Mouse (Mus musculus) megakaryocyte, embryonic 14.5 days (primary cell): ENCODE measurements around the gene Naa15. TPM values are rescaled to one million over a fixed set of nuclear protein-coding genes. Genes with fewer than 3 reads are reported as not detected.
"Not testable (repeated sequence)": the region's sequence is repeated elsewhere in the genome, so short reads cannot be mapped to it uniquely, and the experiment has no call there.

Experiments
- H3K27me3 ChIP-seq: replicated peaks from 2 replicates; pipeline ENCODE3; 2012; ENCODE audit warnings: inconsistent platforms
- H3K36me3 ChIP-seq: replicated peaks from 2 replicates; pipeline ENCODE3; 2012; ENCODE audit warnings: low read length, inconsistent platforms, mixed read lengths
- H3K4me1 ChIP-seq: 2 replicates; pipeline ENCODE4 v1.6.1; 2012; ENCODE audit warnings: inconsistent platforms
- H3K4me3 ChIP-seq: replicated peaks from 2 replicates; pipeline ENCODE3; 2012; ENCODE audit warnings: moderate library complexity, mild to moderate bottlenecking, inconsistent platforms
- H3K9me3 ChIP-seq: 2 replicates; pipeline ENCODE4 v1.6.1; 2012; ENCODE audit warnings: inconsistent platforms
- FLI1 ChIP-seq: IDR thresholded peaks from 2 replicates; pipeline ENCODE4 v1.6.1; 2012; ENCODE audit warnings: low read length, inconsistent platforms, mixed read lengths
- GATA1 ChIP-seq: IDR thresholded peaks from 3 replicates; pipeline ENCODE4 v1.6.1; 2012; ENCODE audit warnings: mixed read lengths, low read length, inconsistent platforms, borderline replicate concordance
- polyA plus RNA-seq: library from polyadenylated mRNA; stranded (reverse); fragments of >175 nt; gene quantifications from 2 replicates; pipeline ENCODE4 v1.2.3, GENCODE M21; 2012; ENCODE audit warnings: low replicate concordance; ENCODE audit not compliant: insufficient read depth

The Naa15 gene
- polyA plus RNA-seq, 1 experiment, result 10.5 TPM

DNA sequence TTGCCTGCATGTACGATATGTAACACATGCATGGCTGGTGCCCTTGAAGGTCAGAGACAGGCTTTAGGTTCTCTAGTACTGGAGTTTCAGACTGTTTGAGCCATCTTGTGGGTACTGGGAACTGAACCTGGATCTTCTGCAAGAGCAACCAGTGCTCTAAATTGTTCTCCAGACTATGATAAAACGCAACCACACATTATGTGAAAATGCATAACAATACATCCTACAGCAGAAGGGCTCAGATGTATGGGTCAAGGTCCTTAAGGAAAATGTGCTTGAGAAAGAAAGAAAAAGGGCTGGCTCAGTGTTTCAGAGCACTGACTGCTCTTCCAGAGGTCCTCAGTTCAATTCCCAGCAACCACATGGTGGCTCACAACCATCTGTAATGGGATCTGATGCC, 21.3 kb upstream of the Naa15 start:
- no peak for TF ChIP-seq GATA1
- no peak for TF ChIP-seq FLI1
- H3K4me1 ChIP-seq, result peaks cover 27% of the 10 kb centered on the region
- H3K9me3 ChIP-seq, result no peaks in the 10 kb centered on the region
- no peaks in the 10 kb centered on the region for H3K36me3 ChIP-seq
- no peak overlapping the region for H3K4me3 ChIP-seq
- peaks cover 22% of the 10 kb centered on the region for H3K27me3 ChIP-seq

DNA sequence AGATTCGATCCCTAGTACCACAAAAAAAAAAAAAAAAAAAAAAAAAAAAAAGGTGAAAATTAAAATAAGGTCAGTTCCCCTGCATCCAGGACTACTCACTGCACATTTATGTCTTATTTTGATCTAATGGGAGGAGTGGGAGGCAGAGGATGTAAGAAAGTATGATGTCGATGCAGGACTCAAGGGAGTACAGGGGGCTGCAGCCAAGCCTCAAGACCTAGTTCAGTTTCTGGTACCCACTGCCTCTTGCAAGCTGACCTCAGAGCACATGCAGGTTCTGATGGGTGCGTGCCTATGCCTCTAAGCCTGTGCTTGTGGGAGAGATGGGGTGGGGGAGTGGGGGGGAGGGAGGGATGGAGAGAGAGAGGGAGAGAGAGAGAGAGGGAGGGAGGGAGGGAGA, 20.1 kb upstream of the Naa15 start:
- peaks cover 31% of the 10 kb centered on the region for H3K4me1 ChIP-seq
- H3K9me3 ChIP-seq, result no peaks in the 10 kb centered on the region
- H3K4me3 ChIP-seq, result no peak overlapping the region
- H3K36me3 ChIP-seq, result no peaks in the 10 kb centered on the region
- peaks cover 20% of the 10 kb centered on the region for H3K27me3 ChIP-seq
- TF ChIP-seq FLI1 (no peak), GATA1 (no peak)

DNA sequence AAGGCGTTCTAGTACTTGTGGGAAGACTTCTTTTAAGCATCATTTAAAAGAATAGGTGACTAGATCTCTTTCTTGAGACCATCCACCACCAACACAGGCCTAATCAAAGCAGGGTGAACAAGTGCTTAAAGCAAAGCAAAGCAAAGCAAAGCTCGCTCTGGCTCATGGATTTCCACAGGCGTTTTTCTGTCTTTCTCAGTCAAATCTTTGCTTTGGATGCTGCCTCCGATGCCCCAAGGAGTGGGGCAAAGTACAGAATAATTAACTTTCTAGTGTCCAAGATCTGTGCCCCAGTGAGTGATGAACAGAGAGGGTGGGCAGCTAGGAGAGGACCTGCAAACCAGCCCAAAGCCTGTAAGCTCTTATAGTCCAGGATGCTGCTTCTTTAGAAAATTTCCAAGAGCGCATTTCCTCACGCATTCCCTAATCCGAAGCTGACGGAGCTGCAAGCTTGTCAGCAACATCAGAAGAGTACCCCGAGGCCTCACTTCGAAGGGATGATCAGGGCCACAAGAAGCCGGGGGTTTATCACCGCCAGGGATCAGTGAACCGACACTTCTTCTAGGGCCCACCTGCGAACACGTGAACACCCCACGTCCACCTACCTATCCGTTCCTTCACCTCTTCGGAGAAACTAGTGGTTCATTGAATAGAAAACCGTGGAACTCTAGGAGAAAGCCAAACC, 19.3 kb upstream of the Naa15 start:
- H3K4me3 ChIP-seq, result peak overlapping the region; percentile 92
- H3K4me1 ChIP-seq, result peaks cover 32% of the 10 kb centered on the region
- no peaks in the 10 kb centered on the region for H3K36me3 ChIP-seq
- no peaks in the 10 kb centered on the region for H3K9me3 ChIP-seq
- peaks cover 20% of the 10 kb centered on the region for H3K27me3 ChIP-seq
- TF ChIP-seq GATA1 (no peak), FLI1 (no peak)

DNA sequence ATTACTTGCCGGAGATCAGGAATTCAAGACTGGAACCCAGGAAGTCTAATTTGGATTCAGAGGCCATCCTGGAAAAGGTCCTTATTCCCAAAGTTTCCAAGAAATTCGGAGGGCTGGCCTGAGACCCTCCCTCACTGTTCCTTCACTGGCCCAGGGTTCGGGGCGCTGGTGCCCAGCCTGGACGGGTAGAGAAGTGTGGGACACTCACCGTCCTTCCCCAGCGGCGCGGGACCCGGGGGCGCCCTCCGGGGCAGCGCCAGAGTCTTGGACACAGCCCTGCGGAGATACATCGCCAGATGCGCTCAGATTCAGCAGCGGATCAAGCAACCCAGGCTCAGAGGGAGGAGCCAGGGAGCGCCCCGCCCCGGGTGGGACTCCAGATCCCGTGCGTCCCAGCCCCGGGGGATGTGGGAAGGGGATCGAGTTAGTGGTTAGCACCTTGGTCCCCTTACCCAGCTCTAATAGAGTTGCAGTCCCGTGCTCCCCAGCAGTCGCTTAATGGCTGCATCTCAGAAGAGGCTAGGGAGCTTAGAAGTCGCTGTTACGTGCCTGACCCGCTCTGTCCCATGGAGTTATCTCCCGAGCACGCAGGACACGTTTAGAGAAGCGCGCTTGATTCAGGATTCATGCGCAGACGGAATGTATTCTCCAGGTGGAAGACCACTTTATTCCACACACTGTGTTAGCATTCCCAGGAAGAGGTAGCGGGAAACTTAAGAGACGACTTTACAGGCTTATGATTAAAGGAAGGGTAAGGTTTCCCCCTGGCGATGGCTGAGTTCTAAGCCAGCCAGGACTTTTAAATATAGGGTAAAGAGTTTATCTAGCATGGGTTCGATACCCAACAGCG, 18.5 kb upstream of the Naa15 start, which contains the start of gene Mgarp:
Mgarp (minus strand) TSS at position 520 of the 850 bp plus-strand sequence.
- Histone ChIP-seq H3K36me3 (no peaks in the 10 kb centered on the region), H3K4me3 (peak within 1 kb of the TSS; percentile 92), H3K4me1 (peaks cover 36% of the 10 kb centered on the region), H3K27me3 (peaks cover 20% of the 10 kb centered on the region), H3K9me3 (no peaks in the 10 kb centered on the region)
- TF ChIP-seq GATA1 (no peak), FLI1 (no peak)

DNA sequence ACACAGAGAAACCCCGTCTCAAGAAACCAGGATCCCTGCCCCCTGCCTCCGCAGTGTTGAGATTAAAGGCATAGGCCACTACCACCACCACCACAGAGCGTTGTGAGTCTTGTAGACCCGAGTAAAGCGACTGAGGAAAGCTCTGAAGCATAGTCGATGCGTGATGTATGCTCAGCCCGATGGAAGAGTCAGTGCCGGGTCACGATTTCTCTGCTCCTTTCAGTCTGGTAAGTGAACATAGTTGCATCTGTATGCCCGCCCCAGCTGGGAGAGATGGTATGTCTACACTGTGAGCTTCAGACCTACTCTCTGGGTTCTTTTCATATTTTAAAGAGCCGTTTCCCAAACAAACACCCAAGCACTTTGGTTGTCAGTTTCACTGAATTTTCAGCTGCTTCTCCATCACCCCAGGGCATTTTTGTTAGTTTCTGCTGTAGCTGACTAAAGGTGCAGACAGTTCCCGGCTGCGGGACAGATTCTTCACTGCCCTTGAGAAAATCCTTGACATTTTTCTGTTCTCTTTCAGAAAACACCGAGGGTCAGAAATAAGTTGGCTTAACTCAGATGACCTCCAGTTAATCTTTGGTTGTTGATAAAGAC, 17.1 kb upstream of the Naa15 start:
- peaks cover 3% of the 10 kb centered on the region for H3K36me3 ChIP-seq
- TF ChIP-seq GATA1, result no peak
- no peak for TF ChIP-seq FLI1
- no peak overlapping the region for H3K4me3 ChIP-seq
- no peaks in the 10 kb centered on the region for H3K9me3 ChIP-seq
- peaks cover 36% of the 10 kb centered on the region for H3K4me1 ChIP-seq
- peaks cover 20% of the 10 kb centered on the region for H3K27me3 ChIP-seq

DNA sequence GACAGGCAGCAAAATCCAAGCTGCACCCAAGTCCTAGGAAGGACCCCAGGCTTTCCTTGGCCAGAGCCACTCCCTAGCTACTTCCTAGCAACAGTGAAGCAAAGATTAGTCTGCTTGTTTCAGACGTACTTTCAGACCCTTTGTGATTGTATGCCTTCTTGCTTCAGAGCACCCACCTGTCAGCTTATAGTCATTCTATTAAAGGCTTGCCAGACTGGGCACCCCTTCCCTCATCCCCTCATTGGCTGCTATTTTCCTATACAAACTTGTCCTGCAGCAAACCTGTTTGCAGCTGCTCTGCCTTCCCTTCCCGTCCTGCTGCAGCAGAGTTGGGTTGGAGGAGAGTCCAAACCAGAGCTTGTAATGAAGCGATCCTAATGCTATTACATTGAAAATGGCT, 16.3 kb upstream of the Naa15 start:
- H3K36me3 ChIP-seq, result peaks cover 12% of the 10 kb centered on the region
- TF ChIP-seq FLI1 (no peak), GATA1 (no peak)

DNA sequence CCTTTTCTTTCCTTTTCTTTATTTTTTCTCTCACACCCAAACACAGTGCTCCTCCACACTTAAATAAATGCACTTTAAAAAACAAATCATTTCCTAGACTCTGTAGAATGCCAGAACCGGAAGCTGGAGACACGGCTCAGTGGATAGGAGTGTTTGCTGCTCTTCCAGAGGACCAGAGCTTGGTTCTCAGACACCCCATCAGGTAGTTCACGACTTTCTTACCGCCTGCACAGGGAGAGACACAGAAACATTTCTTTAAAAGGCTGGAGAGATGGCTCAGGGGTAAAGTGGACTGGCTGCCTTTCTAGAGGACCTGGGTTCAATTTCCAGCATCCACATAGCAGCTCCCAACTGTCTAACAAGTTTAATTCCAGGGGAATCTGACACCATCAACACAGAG, 15.4 kb upstream of the Naa15 start:
- Histone ChIP-seq H3K36me3 (peaks cover 20% of the 10 kb centered on the region), H3K9me3 (no peaks in the 10 kb centered on the region), H3K4me1 (peaks cover 36% of the 10 kb centered on the region), H3K4me3 (no peak overlapping the region), H3K27me3 (peaks cover 20% of the 10 kb centered on the region)
- TF ChIP-seq GATA1, result no peak
- no peak for TF ChIP-seq FLI1

More for the DNA sequence above, 16.3 kb upstream of the Naa15 start:
- Histone ChIP-seq H3K4me1 (peaks cover 36% of the 10 kb centered on the region), H3K27me3 (peaks cover 20% of the 10 kb centered on the region), H3K9me3 (no peaks in the 10 kb centered on the region), H3K4me3 (no peak overlapping the region)

DNA sequence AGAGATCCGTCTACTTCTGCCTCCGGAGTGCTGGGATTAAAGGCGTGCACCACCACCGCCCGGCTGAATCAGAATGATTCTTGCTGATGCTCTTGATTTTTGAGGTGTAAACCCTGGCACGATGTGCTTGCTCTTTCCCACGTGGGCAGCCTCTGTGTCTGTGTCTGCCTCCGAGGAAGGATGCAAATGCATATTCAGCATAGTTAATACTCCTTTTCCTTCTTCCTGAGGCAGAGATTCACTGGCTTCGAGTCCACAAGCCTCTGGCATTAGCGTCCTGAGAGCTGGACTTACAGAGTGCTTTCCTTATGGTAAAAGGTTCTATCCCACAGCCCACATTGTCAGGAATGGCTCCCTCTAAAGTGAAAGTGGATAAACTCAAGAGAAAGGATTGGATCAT, 14.3 kb upstream of the Naa15 start:
- Histone ChIP-seq H3K4me1 (peaks cover 35% of the 10 kb centered on the region), H3K27me3 (peaks cover 13% of the 10 kb centered on the region), H3K4me3 (no peak overlapping the region), H3K9me3 (no peaks in the 10 kb centered on the region), H3K36me3 (peaks cover 30% of the 10 kb centered on the region)
- TF ChIP-seq GATA1 (no peak), FLI1 (no peak)

DNA sequence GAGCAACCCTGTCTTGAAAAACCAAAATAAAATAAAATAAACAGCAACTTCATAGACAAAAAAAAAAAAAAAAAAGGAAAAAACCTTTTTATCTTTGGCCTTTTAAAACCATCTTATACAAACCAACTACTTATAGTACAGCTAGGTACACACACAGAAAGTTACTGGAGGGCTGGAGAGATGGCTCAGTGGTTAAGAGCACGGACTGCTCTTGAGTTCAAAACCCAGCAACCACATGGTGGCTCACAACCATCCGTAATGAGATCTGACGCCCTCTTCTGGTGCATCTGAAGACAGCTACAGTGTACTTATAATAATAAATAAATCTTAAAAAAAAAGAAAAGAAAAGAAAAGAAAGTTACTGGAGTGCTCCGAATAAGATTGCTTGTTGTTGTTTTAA, 12.9 kb upstream of the Naa15 start:
- not testable (repeated sequence) for H3K9me3 ChIP-seq, H3K27me3 ChIP-seq, H3K4me3 ChIP-seq
- H3K4me1 ChIP-seq, result peaks cover 26% of the 10 kb centered on the region
- H3K36me3 ChIP-seq, result peaks cover 43% of the 10 kb centered on the region

DNA sequence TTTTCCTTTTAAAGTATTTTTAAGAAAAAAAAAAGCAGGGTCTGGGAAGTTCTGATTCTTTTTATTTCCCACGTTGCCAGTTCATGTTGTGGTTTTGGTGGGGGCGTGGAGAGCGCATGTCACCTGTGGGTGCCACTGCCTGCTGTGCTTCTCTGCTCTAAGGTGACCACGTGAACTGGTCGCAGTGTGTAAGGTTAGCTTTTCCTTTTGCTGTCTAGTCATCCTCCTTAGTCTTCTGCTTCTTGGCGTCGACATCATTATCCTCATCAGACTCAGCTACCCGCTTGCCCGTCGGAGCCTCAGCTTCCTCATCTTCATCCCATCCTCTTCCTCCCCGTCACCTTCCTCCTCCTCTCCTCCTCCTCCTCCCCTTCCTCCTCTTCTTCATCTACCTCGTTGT, 12.3 kb upstream of the Naa15 start:
- Histone ChIP-seq H3K4me1 (peaks cover 29% of the 10 kb centered on the region), H3K27me3 (peaks cover 5% of the 10 kb centered on the region), H3K9me3 (no peaks in the 10 kb centered on the region), H3K36me3 (peaks cover 44% of the 10 kb centered on the region), H3K4me3 (no peak overlapping the region)
- TF ChIP-seq FLI1, result no peak
- no peak for TF ChIP-seq GATA1
